Mouse (Mus musculus) NIH3T3 (cell line): ENCODE data around the gene Chl1.

Experiments
- DNase-seq: peaks from one replicate; pipeline ENCODE4 v3.0.0-alpha.2; 2012; ENCODE audit warnings: low read depth

Gene Chl1

DNA sequence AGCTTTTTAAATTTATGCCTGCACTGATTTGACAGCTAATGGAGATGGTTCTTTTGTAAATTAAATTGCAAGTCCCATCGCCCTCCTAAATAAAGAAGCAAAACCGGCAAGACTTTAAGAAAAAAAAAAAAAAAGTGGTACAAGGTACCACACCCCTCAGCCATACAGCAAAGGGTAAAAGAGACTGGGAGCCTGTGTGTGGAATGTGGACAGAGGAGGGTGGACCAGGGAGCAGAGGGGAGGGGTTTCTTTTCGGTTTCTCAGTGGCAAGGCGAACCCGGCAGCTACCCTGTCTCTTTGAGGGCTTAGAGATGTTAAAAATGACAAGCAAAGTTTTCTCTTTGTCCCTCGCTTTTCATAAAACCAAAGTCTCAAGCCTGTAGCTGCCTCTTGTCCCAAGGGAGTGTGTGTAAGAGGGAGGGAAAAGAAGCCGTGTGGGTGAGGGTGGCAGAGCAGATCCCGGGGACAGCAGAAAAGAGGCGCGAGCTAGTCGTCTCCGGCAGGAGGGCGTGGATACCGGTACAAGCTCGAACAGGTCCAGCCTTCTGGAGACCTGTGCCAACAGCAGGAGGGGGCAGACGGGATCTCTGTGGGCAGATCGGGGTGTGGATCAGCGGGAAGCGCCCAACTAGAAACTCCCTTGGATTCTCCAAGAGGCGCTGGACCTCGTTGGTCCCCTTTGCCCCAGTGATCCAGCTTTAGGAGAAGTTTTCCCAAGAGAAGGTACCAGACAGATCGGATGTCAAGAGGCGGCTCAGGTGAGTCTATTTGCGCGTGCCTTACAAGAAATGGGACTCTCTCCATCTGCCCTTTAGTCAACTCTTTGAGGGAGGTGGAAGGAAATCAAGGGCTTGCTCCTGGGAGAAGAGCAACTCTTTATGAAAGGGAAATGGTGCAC, at the start of gene Chl1:
Chl1 (plus strand) TSS at position 195 of the 898 bp plus-strand sequence.
- DNase-seq: no peak

DNA sequence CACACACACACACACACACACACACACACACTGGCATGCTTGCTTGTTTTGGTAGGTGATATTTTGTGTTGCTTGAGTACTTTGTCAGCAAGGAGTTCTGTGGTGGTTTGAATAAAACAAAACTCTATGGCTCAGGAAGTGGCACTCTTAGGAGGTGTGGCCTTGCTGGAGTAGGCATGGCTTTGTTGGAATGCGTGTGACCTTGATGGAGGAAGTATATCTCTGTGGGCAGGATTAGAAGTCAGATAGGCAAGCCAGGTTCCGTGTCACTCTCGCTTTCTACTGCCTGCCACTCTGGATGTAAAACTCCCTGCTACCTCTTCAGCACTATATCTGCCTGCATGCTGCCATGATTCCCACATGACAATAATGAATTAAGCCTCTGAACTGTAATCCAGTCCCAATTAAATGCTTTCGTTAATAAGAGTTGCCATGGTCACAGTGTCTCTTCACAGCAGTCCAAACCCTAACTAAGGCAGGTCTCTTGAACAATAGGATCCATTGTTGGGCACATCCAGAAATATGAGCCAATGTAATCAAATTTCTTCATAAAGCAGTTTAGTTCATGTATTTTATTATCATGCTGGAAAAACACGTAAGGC, 44.8 kb upstream of the Chl1 start:
- no peak for DNase-seq

DNA sequence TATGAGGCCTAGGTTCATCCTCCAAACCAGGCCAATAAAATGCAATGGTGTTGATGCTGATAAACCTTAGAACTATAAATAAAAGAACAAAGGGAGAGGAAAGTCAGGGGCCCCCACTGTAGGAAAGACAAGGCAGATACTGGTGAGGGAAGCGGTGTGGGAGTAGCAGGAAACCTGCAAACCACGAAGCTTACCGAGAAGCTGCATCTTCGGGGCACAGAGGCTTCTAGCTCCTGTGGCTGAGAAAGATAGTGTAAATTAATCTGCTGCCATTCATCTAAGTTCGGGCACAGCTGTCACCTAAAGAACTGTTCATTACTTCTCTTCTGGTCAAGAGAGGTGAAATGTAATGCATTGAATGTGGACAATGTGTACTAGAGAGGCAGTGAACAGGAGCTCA, 37.1 kb upstream of the Chl1 start:
- DNase-seq: no peak

DNA sequence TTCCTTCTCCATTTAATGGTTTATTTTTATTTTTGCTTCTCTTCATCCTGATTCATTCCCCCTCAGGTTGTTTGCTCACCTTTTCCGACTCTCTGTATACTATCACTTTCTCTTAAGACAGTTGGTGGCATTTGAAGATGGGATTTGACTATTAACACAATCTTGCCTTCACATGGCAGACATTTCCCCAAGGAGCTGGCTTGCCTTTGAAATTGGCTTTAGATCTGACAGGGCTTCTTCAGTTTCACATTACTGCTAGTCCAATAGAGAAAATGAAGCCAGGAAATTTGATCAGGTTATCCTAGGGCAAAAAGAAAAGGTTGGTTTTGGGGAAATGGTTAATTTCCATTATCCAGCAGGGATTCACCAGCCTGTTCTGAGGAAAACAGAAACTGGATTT, 23.2 kb upstream of the Chl1 start:
- no peak for DNase-seq

DNA sequence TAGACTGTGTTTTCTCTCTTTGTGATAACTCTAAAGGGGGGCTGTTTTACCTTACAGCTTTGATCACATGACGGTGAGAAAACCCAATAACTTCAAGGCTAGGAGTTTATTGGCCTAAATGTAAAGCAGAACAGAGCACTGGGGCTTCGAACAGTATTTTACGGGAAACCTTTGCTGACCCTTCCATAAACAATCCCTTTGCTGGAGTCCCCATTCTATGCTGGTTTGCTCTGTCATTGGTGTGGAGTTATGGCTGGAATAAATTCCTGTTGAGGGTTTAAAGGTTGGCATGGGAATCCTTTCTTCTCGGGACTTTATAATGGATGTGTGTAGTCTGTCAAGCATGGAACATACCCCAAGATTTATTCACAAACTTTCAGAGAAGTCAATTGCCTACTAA, 12.0 kb upstream of the Chl1 start:
- DNase-seq: no peak

DNA sequence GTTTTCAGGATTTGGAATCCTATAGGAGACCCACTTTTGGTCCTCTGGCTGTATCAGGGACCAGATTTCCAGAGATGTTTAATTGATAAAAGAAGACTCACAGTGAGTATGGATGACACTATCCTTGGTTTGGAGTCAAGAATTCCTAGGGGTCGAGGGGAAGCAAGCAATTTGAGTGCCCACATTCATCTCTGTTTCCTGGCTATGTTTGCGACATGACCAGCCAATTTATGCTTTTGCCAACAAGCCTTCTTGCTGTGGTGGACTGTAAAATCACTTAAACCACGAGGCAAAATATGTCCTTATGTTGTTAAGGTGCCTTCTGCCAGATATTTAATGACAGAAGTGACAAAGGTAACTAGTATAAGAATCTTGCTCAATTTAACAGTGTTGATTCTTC, 6.3 kb upstream of the Chl1 start:
- DNase-seq: no peak

DNA sequence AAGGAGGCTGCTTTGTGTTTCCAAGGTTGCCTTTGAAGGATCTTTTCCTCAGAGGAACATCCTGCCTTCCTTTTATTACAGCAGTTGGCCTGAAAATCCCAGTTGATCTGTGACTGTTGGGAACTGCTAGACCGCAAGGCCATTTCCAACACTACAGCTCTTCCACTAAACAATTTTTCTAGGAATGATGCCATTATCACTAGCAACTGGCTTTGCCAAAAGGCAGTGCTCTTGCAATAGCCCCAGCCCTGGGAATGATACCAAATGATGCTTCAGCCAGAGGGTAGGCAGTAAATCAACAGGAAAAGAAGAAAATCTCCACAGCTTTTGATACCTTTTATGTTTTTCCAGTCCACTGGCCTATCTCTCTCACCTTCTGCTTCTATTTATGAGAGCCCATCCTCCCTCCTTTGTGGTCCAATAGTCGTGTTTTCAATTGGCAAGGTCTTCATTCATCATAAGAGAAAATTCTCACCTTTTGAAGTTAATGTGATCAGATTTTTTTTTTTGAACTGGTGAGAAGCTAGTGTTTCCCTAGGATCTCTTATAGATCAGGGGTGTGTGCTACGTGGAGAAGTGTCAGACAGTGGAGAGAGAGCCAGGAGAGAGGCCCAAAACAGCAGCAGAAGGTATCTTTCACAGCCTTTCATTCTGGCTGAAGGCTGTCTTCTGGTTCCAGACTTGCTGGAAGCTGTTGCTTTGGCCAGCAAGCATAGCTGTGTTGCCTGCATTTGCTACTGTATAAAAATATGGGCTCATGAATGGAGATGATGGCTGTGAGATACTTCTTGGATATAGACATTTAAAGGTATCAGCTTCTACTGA, 2.4 kb upstream of the Chl1 start:
- DNase-seq: no peak

DNA sequence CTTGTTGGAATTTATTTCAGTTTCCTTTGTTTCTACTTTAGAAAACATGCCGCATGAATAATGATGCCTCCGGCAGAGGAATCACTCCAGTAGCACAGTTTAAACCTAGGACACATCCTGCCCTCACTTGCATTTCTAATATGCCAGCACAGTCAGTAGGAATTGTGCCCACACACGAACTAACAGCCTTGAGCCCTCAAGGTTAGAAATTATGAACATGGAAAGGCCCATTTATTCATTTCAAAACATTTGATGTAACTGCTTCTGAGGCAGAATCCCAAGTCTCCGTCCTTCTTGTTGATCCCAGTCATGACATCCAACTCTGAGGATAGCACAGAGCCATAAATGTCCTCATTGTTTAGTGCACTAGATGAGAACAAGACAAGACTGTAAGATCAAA, 790 bp upstream of the Chl1 start:
- no peak for DNase-seq

DNA sequence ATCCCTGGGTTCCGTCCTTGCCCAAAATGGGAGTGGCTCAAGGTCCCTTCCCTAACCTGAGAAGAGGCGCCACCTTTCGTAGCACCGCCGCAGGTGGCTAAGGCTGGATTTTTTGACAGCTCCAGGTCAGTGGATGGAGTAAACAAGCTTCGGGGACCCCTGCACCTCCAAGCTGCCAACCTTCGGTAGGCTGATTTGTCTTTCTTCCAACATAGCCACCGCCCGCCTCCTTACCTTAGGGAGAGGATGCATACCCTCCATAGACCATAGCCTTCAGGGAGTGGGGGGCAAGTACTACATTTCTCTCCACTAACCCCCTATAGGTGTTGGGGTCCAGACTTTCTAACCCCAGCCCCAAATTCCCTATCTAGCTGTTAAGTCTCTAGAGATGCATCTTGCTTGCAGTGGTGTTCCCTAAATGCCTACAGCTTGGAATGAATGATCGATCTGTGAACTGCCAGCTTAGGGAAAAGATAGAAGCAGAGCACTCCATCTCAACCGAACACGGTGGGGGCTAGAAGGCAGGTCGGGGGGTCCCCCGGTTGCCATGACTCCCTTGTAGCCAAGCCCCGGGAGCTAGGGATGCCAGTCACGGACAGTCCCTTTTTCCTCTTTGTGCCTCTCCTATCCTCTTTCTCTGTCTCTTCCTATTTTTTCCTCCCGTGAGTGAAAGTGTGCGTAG, 1.0 kb downstream of the Chl1 start:
- no peak for DNase-seq

DNA sequence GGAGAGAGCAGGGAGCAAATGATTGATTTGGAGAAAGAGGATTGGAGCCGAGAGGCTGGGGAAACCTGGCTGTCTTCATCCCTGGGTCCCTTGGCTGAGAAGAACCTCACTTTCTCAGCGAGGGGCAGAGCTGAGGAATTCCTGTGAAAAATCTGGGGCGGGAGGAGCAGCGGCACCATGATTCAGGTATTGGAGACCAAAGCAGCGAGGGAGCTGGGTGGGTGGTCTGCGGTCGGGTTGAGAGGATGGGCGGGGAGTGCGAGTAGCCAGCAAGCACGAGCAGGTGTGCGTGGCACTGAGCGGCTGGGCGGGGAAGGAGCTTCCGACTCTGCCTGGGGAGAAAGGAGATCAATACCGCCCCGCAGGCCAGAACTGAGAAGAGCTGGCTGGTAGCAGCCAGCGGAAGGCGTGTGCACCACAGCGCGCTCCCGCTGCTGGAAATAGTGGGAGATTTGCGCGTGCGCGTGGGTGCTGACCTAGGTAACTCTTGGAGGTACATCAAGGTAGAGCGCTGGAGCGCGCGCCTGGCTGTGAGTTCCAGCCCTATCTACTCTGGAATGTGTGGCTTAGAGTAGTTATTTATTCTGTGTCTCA, 1.7 kb downstream of the Chl1 start:
- DNase-seq: no peak

DNA sequence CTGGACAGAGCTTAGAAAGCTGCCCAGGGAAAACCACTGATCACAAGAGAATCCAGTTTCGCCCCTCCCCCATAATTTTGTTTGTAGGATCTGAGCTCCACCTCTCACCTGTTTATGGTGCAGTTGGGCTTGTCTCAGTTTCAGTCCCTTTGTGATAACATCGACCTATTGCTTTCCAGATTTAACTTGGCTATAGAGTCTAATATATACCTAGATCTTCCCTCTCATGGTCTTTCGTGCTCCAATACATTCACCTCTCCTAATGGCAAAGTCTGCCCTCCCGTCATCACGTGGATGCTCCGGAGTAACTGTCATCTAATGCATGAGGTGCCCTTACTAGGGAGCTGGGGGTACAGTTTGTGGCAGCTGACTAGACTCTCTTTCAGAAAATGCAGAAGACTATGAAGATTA, 2.5 kb downstream of the Chl1 start:
- DNase-seq: no peak

DNA sequence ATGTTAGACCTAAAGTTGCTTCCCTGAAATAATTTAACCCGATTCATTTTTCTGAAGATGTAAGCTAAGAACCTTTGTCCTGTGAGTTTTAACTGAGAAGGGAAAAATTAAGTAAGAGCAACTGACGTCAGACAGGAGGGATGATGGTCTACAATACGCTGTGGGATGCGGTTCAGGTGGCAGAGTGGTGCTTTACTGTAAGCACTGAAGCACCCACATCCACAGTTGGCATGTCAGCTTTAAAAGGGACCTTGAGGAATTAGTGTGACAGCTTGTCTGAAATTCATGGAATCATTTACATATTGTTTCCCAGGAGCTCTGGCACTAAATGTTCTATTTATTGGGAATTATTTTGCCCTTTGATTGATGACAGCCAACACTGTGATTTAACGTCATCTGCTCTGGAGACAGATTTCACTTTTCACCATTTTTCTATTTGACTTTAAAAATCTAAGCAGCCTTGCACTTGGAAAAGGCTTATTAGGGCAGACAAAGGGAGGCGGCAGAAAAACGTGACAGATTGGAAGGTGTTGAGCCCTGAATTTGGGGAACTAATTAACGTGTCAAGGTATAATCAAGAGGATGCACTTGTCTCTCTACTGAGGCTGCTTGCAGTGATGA, 3.3 kb downstream of the Chl1 start:
- DNase-seq: no peak

DNA sequence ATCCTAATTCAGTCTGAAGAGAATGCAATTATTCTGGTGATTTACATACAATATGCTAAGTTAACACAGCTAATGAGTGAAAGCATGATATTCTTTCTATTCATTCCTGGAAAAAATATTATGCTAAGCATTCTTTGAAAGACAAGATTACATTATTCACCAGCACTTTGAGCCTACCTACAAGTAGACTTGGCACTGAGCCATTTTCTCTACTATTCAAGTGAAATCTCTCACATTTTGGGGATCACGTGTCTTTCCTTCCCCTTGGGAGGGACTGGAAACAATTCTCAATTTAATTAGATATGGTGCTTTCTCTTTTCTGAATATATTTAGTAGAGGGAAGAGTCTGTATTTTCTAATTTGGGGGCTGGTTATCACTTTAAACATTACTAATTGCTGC, 4.0 kb downstream of the Chl1 start:
- DNase-seq: no peak

DNA sequence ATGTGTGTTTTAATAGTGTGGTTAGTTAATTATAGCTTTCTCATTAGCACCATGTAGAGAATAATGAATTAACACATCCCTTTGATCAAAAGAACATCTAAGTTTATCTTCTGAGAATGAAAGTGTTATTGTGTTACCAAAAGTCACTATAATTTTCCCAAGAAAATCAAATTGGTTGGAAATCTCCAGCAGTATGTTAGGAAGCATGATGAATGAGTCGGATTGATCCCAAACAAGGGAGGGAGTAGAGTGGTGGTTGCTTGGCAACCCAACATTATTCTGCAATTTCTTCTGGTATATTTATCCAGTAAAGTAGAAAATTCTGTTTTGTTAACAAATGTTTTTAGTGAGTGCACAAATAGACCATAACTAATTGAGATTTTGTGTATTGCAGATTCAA, 4.4 kb downstream of the Chl1 start:
- no peak for DNase-seq

DNA sequence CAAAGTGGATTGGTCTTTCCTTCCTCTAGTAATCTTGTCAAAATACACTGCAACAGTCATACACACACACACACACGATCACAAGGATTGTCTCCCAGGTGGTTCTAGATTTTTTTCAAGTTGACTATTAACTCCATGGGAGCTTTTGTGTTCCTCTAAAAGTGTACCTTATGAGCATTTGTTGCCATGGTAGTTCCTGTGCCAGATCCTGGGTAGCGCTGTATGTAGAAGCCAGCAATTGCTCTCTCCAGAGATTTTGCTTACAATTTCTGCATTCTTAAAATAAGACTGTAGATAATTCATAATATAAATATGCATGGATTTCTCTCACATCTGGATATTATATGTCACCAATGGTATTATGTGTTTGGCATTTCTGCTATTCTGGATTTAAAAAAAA, 9.2 kb downstream of the Chl1 start:
- DNase-seq: no peak

DNA sequence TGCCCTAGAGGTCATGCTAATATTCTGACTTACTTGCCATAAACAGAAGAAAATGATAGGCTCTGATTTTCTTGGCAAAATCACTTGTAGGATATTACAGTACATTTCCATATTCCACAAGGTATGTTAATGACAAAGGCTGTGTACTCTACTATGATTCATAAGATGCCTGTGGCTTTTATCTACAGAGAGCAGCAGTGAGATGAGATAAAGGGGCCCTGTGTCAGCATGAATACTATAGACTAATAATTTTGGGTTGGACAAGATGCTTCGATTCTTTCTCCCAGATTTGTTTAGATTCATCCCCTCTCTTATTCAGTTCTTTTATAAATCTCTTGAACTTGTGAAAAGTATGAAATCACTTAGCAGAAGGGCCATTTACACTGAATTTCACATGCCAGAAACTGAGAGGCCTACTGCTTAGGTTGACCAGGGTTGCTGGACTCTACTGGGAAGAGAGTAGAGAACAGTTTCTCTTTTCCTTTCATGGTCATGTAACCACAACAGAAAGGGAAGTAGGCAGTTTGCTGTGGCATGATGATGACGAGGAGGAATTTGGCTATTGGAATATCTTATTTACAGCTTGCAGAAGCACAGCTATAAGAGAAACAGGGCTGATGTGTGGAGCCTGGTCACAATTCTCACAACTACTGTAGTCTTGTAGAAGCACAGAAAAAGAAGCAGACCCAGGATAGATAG, 15.1 kb downstream of the Chl1 start:
- DNase-seq: no peak

DNA sequence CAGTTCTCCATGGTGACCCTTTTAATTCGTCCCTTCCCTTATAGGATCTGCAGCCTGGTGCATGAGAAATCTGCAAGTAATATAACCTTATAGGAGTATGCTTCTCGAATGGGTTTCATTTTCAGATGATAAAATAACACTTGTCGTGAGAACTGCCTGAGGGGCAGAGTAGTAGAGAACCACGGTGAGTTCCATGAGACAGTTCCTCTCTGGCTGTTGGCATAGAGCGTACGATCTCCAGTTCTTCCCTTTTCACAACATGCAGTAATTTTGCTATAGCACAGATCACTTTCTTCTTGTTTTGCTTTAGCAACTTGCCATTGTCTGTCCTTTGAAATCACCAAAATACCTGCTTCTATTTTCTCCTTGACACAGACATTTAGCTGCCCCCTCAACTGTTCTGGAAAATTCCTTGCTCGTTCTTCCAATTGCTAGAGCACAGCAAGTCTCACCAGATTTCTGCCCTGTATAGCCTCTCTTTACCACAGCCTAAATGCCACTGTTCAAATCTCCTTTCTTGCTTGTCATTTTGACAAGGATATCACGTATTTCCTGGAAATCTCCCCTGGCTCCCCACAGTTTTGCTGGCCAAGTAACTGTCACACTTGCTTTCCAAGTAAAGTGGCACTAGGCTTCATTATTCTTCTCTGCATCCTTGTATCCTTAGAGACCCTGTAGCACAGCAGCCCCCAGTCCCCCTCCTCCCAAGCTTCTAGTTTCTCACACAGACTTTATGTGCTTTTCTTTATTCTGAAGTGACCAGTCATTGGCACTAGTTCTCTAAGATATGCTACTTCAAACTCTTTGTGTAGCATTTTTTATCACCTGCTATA, 16.8 kb downstream of the Chl1 start:
- DNase-seq: no peak

DNA sequence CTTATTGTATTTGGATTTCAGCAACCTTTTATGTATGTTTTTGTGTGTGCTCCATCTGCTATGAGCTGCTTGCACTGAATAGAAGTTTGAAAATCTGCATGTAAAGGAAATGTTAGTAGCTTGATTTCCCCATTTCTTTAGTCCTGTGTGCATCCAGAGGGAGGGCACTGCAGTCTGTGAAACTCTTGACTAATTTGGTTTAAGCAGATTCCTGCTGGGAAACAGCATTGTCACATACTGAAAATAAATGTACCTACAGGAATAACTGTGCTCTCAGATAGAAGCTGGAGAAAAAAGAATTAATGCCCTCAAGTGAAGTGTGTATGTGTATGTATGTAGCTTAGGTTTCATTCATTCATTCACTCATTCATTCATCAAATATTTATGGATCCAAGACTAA, 22.7 kb downstream of the Chl1 start:
- DNase-seq: no peak

DNA sequence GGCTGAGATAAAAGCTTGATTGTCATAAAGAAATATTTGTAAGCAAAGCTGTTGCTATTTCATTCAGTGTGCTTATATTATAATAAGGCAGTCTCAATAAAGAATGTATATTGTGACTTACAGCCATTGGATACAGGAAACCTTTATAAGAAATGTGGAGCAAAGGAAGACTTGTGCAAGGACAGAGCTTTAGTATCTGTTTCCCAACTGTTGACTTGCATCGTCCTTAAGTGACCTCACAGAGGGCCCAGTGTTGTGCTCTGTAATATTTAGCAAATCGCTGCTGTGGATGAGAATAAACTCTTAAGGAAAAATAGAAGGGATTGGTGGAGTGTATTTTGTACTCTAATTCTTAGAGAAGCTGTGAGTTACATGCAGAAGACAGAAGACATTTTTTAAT, 23.6 kb downstream of the Chl1 start:
- no peak for DNase-seq

DNA sequence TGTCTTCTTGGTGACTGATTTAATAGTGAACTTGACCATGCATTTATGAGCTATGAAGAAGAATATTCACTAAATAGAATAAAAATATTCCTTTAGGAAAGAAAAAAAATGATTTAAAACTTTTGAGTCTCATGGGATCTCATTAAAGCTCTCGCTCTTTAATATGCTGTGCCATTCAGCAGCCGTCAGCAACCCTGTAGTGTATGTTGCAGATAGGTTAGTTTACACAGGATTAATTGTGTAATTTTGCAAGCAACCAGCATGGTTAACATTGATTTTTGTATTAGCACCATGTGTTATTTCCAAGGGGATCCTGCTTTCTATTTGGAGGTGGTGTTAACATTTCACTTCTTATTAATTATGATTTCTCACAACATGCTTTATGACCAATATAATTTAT, 32.2 kb downstream of the Chl1 start:
- DNase-seq: no peak
